Mouse (Mus musculus) retina, postnatal 7 days (tissue): ENCODE results near the gene Cacna1c.

Experiments
- DNase-seq: peaks from one replicate; pipeline ENCODE4 v3.0.0-alpha.2; 2012; ENCODE audit warnings: low read depth, low spot score

The Cacna1c gene

GRCm38 (mm10) chr6:118812007-118812406 is 384.2 kb downstream of the Cacna1c start:
- DNase-seq: no peak

DNA sequence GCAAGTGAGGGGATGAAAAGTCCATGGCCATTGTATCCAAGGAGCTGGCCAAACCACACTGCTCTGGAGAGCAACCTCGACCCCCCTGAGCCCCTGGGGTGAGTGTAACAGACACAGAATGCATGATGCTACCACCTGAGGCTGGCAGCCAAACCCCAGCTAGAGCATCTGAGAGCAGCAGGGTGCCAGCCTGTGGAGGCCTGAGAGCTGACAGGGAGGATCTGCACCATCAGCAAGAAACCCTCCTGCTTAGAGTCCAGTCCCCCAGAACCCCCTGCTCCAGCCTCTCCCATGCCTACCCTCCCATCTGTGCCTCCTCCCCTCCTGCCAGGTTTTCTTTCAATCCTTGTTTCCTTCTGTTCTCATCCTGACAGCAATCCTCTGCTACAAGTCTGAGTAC is 385.4 kb downstream of the Cacna1c start:
- DNase-seq: no peak

DNA sequence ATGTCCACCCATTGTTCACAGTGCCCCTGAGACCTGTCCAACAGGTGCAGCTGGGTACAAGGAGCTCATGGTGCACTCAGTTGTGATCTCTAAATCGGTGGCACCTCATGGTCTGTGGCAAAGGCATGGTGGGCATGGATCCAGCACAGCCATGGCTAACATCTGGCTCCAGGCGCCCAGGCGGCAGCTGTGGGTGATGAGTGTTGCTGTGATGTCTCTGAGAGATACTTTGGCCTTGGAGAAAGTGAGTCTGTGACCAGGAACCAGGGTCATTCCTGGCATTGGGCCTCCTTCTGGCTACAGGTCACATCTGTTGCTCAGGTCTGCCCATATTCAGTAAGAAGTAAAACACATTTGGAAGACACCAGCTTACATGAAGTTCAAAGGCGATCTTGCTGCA is 391.1 kb downstream of the Cacna1c start:
- no peak for DNase-seq

DNA sequence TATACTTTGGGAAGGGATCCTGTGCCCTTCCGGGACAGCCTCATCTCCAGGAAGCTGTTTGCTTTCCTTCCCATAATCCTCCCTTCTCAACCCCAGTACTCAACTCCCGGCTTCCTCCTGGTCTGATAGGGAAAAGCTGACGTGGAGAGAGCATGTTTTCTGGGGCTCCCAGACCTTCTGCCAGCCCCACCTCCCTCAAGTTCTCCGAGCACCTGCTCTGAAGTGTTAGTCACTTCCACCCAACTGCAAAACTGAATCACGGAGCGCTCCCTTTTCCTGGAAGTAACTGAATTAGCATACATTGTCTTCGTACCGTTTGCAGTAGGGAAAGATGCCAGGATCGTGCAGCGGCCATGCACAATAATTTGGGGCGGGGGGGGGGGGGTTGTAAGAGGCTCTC is 393.9 kb downstream of the Cacna1c start:
- DNase-seq: no peak

- no peak for DNase-seq
These were observed 399.8 kb downstream of the Cacna1c start for GRCm38 (mm10) chr6:118796393-118796792.

DNA sequence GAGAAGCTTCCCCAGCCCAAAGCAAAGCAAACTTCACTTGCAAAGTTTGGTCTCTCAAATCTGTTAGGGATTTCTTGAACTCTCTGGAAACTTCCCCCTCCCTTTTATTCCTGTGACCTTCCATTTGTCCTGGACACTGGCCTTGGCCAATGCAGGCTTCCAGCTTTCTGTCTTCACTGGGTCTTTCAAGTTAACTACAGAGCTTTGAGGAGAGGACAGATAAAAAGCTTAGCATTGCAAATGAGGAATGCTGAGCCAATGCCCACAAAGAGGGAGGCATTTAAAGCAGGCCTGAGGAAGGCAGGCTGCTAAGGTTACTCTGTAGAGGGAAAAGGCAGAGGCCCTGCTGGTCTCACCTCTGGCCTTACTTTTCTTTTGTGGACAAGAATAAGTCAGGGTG is 400.5 kb downstream of the Cacna1c start:
- no peak for DNase-seq

- no peak for DNase-seq
These were observed 404.3 kb downstream of the Cacna1c start for GRCm38 (mm10) chr6:118791921-118792368.

DNA sequence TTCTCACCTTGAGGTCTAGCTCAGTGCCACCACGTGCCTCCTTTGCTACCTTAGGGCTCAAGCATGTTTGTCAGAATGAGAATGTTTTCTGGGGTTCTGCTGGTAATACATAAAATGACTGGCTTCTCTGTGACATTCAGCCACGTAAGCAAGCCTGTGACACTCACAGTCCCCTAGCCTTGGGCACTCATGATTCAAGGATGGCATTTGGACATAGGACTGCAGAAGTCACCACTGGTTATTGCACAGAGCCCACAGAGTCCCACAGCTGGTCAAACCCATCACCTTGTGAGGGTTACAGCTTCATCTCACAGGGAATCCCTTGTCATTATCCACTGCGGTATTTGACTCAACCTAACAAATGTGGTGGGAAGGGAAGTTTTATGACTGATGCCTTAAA is 408.3 kb downstream of the Cacna1c start:
- DNase-seq: no peak

- DNase-seq: no peak
These were observed 415.9 kb downstream of the Cacna1c start for GRCm38 (mm10) chr6:118780280-118780679.

DNA sequence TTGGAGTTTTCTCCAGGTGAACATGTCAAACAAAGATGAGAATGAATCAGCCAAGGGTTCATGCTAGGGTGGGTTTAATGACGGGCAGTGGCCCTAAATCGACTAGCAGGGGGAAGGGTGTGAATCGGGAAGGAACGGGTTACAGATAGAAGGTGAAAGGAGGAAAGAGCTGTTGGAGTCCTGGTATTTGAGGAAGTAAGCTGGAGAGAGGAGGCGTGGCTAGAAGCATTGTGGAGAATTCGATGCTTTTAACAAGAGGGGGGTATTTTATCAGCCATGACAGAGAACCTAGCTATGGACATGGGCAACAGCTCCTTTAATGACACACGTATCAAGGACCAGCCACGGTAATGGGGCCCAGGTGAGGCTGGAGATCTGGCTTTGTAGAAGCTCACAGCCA is 417.0 kb downstream of the Cacna1c start:
- DNase-seq: no peak

- no peak for DNase-seq
These were observed 418.8 kb downstream of the Cacna1c start for GRCm38 (mm10) chr6:118777457-118777856.

GRCm38 (mm10) chr6:118776459-118776858 is 419.8 kb downstream of the Cacna1c start:
- DNase-seq: no peak

- no peak for DNase-seq
These were observed 423.6 kb downstream of the Cacna1c start for GRCm38 (mm10) chr6:118772581-118772980.

GRCm38 (mm10) chr6:118771121-118771520 is 425.1 kb downstream of the Cacna1c start:
- DNase-seq: no peak

- no peak for DNase-seq
These were observed 425.8 kb downstream of the Cacna1c start for GRCm38 (mm10) chr6:118770396-118770795.

GRCm38 (mm10) chr6:118769792-118770191 is 426.4 kb downstream of the Cacna1c start:
- no peak for DNase-seq

GRCm38 (mm10) chr6:118767698-118768097 is 428.5 kb downstream of the Cacna1c start:
- no peak for DNase-seq

GRCm38 (mm10) chr6:118765261-118765660 is 431.0 kb downstream of the Cacna1c start:
- no peak for DNase-seq

- DNase-seq: no peak
These were observed 437.2 kb downstream of the Cacna1c start for GRCm38 (mm10) chr6:118759015-118759414.

GRCm38 (mm10) chr6:118758290-118758907 is 437.8 kb downstream of the Cacna1c start:
- DNase-seq: no peak

GRCm38 (mm10) chr6:118757533-118758289 is 438.5 kb downstream of the Cacna1c start:
- DNase-seq: no peak

- DNase-seq: no peak
These were observed 439.7 kb downstream of the Cacna1c start for GRCm38 (mm10) chr6:118756511-118756910.

DNA sequence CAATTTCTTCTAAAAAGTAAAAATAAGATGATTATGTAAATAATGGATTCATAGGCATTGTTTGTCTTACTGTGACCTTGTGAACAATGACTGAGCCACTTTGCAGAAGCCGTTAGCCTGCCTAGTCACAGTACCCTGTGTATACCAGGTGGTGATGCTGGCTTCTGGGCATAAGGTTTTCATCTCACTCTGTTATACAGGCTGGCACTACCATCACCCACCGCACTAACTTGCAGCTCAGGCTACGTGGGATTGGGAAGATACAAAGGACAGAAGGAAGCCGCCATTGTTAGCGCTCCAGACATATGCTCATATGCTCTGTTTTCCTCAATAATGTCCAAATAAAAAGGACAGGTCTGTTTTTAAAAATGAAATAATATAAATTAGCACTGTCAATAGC is 440.4 kb downstream of the Cacna1c start:
- no peak for DNase-seq
